In genomic region chr5:135879449-135880158, GRCm38 (mm10) we compare ENCODE assay signal across 8 mouse cellular contexts. TPM values are rescaled to one million over a fixed set of nuclear protein-coding genes. Genes with fewer than 3 reads are reported as not detected.
DNase-seq lines count a peak whose midpoint lies in the region; ATAC-seq and TF ChIP-seq lines count a peak whose summit lies in the region.

No protein-coding gene starts in this region.

- 21% methylated on average over 13 of the region's 13 CpGs for WGBS in heart, embryonic 16.5 days
- WGBS in liver, postnatal 0 days (ENCODE audit: insufficient replicate concordance): 54% methylated on average over 13 of the region's 13 CpGs
- WGBS in stomach, embryonic 15.5 days: 32% methylated on average over 13 of the region's 13 CpGs

- TF ChIP-seq CTCF in liver, postnatal 0 days (IDR thresholded peaks at IDR 0.05; ENCODE audit: low read depth): no peak

- no peak for TF ChIP-seq EP300 in liver, postnatal 0 days (IDR thresholded peaks at IDR 0.05; ENCODE audit: low read depth)

- no peak overlapping the region for H3K4me3 ChIP-seq in heart, embryonic 16.5 days (ENCODE audit: low read length)
- H3K4me3 ChIP-seq in liver, postnatal 0 days (ENCODE audit: low read depth, low read length): no peak overlapping the region
- H3K4me3 ChIP-seq in stomach, embryonic 15.5 days (replicated peaks): no peak overlapping the region

- peaks cover 23% of the 10 kb centered on the region for H3K4me1 ChIP-seq in heart, embryonic 16.5 days (ENCODE audit: control insufficient read depth, insufficient read depth, low read length)
- peaks cover 10% of the 10 kb centered on the region for H3K4me1 ChIP-seq in liver, postnatal 0 days (ENCODE audit: insufficient read depth)
- peaks cover 19% of the 10 kb centered on the region for H3K4me1 ChIP-seq in stomach, embryonic 15.5 days

- H3K27ac ChIP-seq in heart, embryonic 16.5 days (ENCODE audit: low read length): peak overlapping the region; percentile 77
- no peak overlapping the region for H3K27ac ChIP-seq in liver, postnatal 0 days (ENCODE audit: low read depth)
- H3K27ac ChIP-seq in stomach, embryonic 15.5 days: peak overlapping the region; percentile 71

- H3K27me3 ChIP-seq in heart, embryonic 16.5 days (ENCODE audit: control insufficient read depth, insufficient read depth, low read length): no peaks in the 10 kb centered on the region
- no peaks in the 10 kb centered on the region for H3K27me3 ChIP-seq in liver, postnatal 0 days (ENCODE audit: insufficient read depth, low read length)
- H3K27me3 ChIP-seq in stomach, embryonic 15.5 days (replicated peaks): no peaks in the 10 kb centered on the region

- H3K36me3 ChIP-seq in heart, embryonic 16.5 days (ENCODE audit: control insufficient read depth, insufficient read depth): no peaks in the 10 kb centered on the region
- no peaks in the 10 kb centered on the region for H3K36me3 ChIP-seq in liver, postnatal 0 days (replicated peaks; ENCODE audit: insufficient read depth, low read length)
- no peaks in the 10 kb centered on the region for H3K36me3 ChIP-seq in stomach, embryonic 15.5 days

- peak overlapping the region; percentile 15; the same call in 1 of the 2 replicates for H3K4me2 ChIP-seq in heart, embryonic 16.5 days (ENCODE audit: low read depth, low read length)
- no peak overlapping the region for H3K4me2 ChIP-seq in liver, postnatal 0 days (ENCODE audit: low read depth, low read length)
- 0 out of 2 replicates have a peak overlapping the region, but pooled peaks have one; percentile 7 for H3K4me2 ChIP-seq in stomach, embryonic 15.5 days

- ATAC-seq in common myeloid progenitor, adult 5-6 weeks (replicated peaks; ENCODE audit: low read depth, poor library complexity, severe bottlenecking): peak; percentile 93
- peak; percentile 69 for ATAC-seq in heart, embryonic 16.5 days (replicated peaks; ENCODE audit: extremely low read depth, insufficient read depth, low FRiP score)
- ATAC-seq in liver, postnatal 0 days: peak; percentile 36; the same call in 1 of the 2 replicates
- peak; percentile 48 for ATAC-seq in stomach, embryonic 15.5 days (ENCODE audit: insufficient read depth, low FRiP score, low read depth)

- peak; percentile 34 to 58 for DNase-seq in frontal cortex, postnatal 10 days (ENCODE audit: low spot score in 2 of 2)
- DNase-seq in frontal cortex, adult 2 months (ENCODE audit: extremely low spot score in 1 of 2, low spot score in 1 of 2): no peak
- peak; percentile 91 for DNase-seq in 416B (ENCODE audit: low read depth)
- no peak for DNase-seq in liver, postnatal 0 days
- DNase-seq in thymus, postnatal 36 days: no peak

- H3K9ac ChIP-seq in heart, embryonic 16.5 days (ENCODE audit: low read length): peak overlapping the region; percentile 8; the same call in 1 of the 2 replicates
- no peak overlapping the region for H3K9ac ChIP-seq in liver, postnatal 0 days (replicated peaks)
- no peak overlapping the region for H3K9ac ChIP-seq in stomach, embryonic 15.5 days

- H3K9me3 ChIP-seq in heart, embryonic 16.5 days (replicated peaks; ENCODE audit: control insufficient read depth, low read length): no peaks in the 10 kb centered on the region
- no peaks in the 10 kb centered on the region for H3K9me3 ChIP-seq in liver, postnatal 0 days (ENCODE audit: low read length)
- H3K9me3 ChIP-seq in stomach, embryonic 15.5 days: no peaks in the 10 kb centered on the region

RNA-seq across cellular contexts. Expression of gene Hspb1, which starts 8.1 kb away (rescaled TPM):
- 29.6 and 40.7 TPM in 2 replicates for polyA plus RNA-seq in frontal cortex, adult 2 months (2012; rRNA removed)
- total RNA-seq in common myeloid progenitor, adult 5-6 weeks (2017): 0.46 and 1.4 TPM in 2 replicates
- 794 and 965 TPM in 2 replicates for polyA plus RNA-seq in heart, embryonic 16.5 days (2015; fragmentation: Nextera tagmentation; extraction: Ambion mirVana)
- 4.5 and 9.1 TPM in 2 replicates for polyA plus RNA-seq in liver, postnatal 0 days (2015; fragmentation: Nextera tagmentation; extraction: Ambion mirVana)
- 291 and 451 TPM in 2 replicates for polyA plus RNA-seq in stomach, embryonic 15.5 days (2015; fragmentation: Nextera tagmentation; extraction: Ambion mirVana)

RNA-seq across cellular contexts. Expression of gene Ywhag, which starts 54.8 kb away (rescaled TPM):
- 528 and 551 TPM in 2 replicates for polyA plus RNA-seq in frontal cortex, adult 2 months (2012; rRNA removed)
- total RNA-seq in common myeloid progenitor, adult 5-6 weeks (2017): 79.8 and 122 TPM in 2 replicates
- polyA plus RNA-seq in heart, embryonic 16.5 days (2015; fragmentation: Nextera tagmentation; extraction: Ambion mirVana): 167 and 202 TPM in 2 replicates
- 56.7 and 66.8 TPM in 2 replicates for polyA plus RNA-seq in liver, postnatal 0 days (2015; fragmentation: Nextera tagmentation; extraction: Ambion mirVana)
- polyA plus RNA-seq in stomach, embryonic 15.5 days (2015; fragmentation: Nextera tagmentation; extraction: Ambion mirVana): 167 and 173 TPM in 2 replicates

Comparison
In these comparisons a context has a peak if more than half of its experiments do, and no peak if none do; other contexts are left out.
1. DNase-seq: peak in frontal cortex, postnatal 10 days (2 of 2) and 416B (single experiment); none in frontal cortex, adult 2 months (0 of 2), liver, postnatal 0 days (single experiment) and thymus, postnatal 36 days (0 of 2).
2. ATAC-seq: peak in every context shown above with its lines; median percentile 93 in common myeloid progenitor, adult 5-6 weeks; 69 in heart, embryonic 16.5 days; 48 in stomach, embryonic 15.5 days; 36 in liver, postnatal 0 days.